Mouse (Mus musculus): Measurements from ENCODE around the gene BC030870.

DNA sequence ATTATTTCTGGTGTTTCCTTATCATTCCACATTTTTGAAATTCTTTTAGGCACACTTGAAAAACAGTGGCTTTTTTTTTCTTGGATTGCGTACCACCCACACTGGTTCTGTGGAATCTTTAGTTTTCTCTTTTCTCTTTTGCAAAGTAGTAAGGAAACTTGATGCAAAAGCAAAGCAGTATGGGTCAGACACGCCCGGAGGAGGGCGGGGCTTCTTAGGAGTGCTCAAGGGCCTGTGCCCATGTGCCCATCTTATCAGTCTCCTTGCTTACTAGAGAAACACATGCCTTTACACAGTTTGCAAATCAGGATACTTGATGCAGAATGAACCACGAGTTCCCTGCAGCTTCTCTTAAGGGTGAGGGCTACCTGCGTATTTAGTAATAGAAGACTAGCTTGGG lies 17.3 kb downstream of the BC030870 start:
- TF ChIP-seq CTCF (IDR thresholded peaks at IDR 0.05; ENCODE audit: borderline replicate concordance, insufficient read depth, low read length) (no peak), POLR2A (IDR thresholded peaks at IDR 0.05; ENCODE audit: low read depth, low read length) (no peak)
